Mouse (Mus musculus): ENCODE data around the gene Fkrp. TPM values are rescaled to one million over a fixed set of nuclear protein-coding genes. Genes with fewer than 3 reads are reported as not detected.

Fkrp gene
- polyA plus RNA-seq, 1 experiment from 2014 or later = 28.3 TPM

GRCm38 (mm10) chr7:16809739-16810138 is 6.8 kb downstream of the Fkrp start:
- Histone ChIP-seq H3K27me3 (ENCODE audit: low read depth, poor library complexity, severe bottlenecking) (peaks cover 50% of the 10 kb centered on the region), H3K4me1 (peaks cover 26% of the 10 kb centered on the region), H3K4me3 (no peak overlapping the region), H3K27ac (replicated peaks) (no peak overlapping the region), H3K36me3 (peaks cover 69% of the 10 kb centered on the region), H3K9me3 (replicated peaks) (no peaks in the 10 kb centered on the region; the same call in 1 of the 2 replicates)
- DNase-seq (ENCODE audit: low spot score) = peak; percentile 65
- WGBS = 35% methylated on average over 10 of the region's 10 CpGs

GRCm38 (mm10) chr7:16808647-16809046 is 7.9 kb downstream of the Fkrp start:
- Histone ChIP-seq H3K9me3 (replicated peaks) (no peaks in the 10 kb centered on the region; the same call in 1 of the 2 replicates), H3K27ac (replicated peaks) (no peak overlapping the region), H3K4me1 (peaks cover 20% of the 10 kb centered on the region), H3K4me3 (no peak overlapping the region), H3K27me3 (ENCODE audit: low read depth, poor library complexity, severe bottlenecking) (peaks cover 42% of the 10 kb centered on the region), H3K36me3 (peaks cover 58% of the 10 kb centered on the region)
- no peak for DNase-seq (ENCODE audit: low spot score)
- 88% methylated on average over 9 of the region's 9 CpGs for WGBS

- DNase-seq (ENCODE audit: low spot score) = no peak
- Histone ChIP-seq H3K36me3 (peaks cover 51% of the 10 kb centered on the region), H3K27ac (replicated peaks) (no peak overlapping the region), H3K9me3 (replicated peaks) (no peaks in the 10 kb centered on the region; the same call in 1 of the 2 replicates), H3K4me3 (no peak overlapping the region), H3K4me1 (peaks cover 20% of the 10 kb centered on the region), H3K27me3 (ENCODE audit: low read depth, poor library complexity, severe bottlenecking) (peaks cover 35% of the 10 kb centered on the region)
- 91% methylated on average over 9 of the region's 9 CpGs for WGBS
These were observed 8.6 kb downstream of the Fkrp start for GRCm38 (mm10) chr7:16807936-16808335.

GRCm38 (mm10) chr7:16804409-16805028 is 12.0 kb downstream of the Fkrp start:
- Histone ChIP-seq H3K27me3 (ENCODE audit: low read depth, poor library complexity, severe bottlenecking) (peaks cover 1% of the 10 kb centered on the region; the same call in 1 of the 2 replicates), H3K9me3 (replicated peaks) (no peaks in the 10 kb centered on the region; the same call in 1 of the 2 replicates), H3K27ac (replicated peaks) (no peak overlapping the region), H3K36me3 (peaks cover 34% of the 10 kb centered on the region), H3K4me3 (no peak overlapping the region), H3K4me1 (no peaks in the 10 kb centered on the region)
- WGBS = 36% methylated on average over 8 of the region's 8 CpGs
- DNase-seq (ENCODE audit: low spot score) = peak; percentile 26

GRCm38 (mm10) chr7:16794886-16795285 is 21.6 kb downstream of the Fkrp start:
- no peak overlapping the region for H3K4me3 ChIP-seq
- no peaks in the 10 kb centered on the region for H3K27me3 ChIP-seq (ENCODE audit: low read depth, poor library complexity, severe bottlenecking)
- WGBS = 95% methylated on average over 5 of the region's 5 CpGs
- no peak for DNase-seq (ENCODE audit: low spot score)
- no peaks in the 10 kb centered on the region for H3K9me3 ChIP-seq (replicated peaks)
- H3K4me1 ChIP-seq = no peaks in the 10 kb centered on the region
- no peak overlapping the region for H3K27ac ChIP-seq (replicated peaks)
- peaks cover 94% of the 10 kb centered on the region for H3K36me3 ChIP-seq

- Histone ChIP-seq H3K4me1 (no peaks in the 10 kb centered on the region), H3K27ac (replicated peaks) (no peak overlapping the region), H3K9me3 (replicated peaks) (no peaks in the 10 kb centered on the region), H3K27me3 (ENCODE audit: low read depth, poor library complexity, severe bottlenecking) (no peaks in the 10 kb centered on the region), H3K4me3 (no peak overlapping the region), H3K36me3 (peaks cover 97% of the 10 kb centered on the region)
- WGBS = 92% methylated on average over 19 of the region's 19 CpGs
- no peak for DNase-seq (ENCODE audit: low spot score)
These were observed 23.4 kb downstream of the Fkrp start for GRCm38 (mm10) chr7:16793010-16793725.

GRCm38 (mm10) chr7:16792316-16792715 is 24.2 kb downstream of the Fkrp start:
- H3K9me3 ChIP-seq (replicated peaks) = no peaks in the 10 kb centered on the region
- DNase-seq (ENCODE audit: low spot score) = no peak
- WGBS = 82% methylated on average over 5 of the region's 5 CpGs
- H3K27me3 ChIP-seq (ENCODE audit: low read depth, poor library complexity, severe bottlenecking) = no peaks in the 10 kb centered on the region
- no peak overlapping the region for H3K27ac ChIP-seq (replicated peaks)
- H3K36me3 ChIP-seq = peaks cover 97% of the 10 kb centered on the region
- H3K4me1 ChIP-seq = no peaks in the 10 kb centered on the region
- H3K4me3 ChIP-seq = no peak overlapping the region

- Histone ChIP-seq H3K27ac (replicated peaks) (no peak overlapping the region), H3K4me1 (peaks cover 46% of the 10 kb centered on the region), H3K27me3 (ENCODE audit: low read depth, poor library complexity, severe bottlenecking) (no peaks in the 10 kb centered on the region), H3K36me3 (peaks cover 57% of the 10 kb centered on the region), H3K9me3 (replicated peaks) (no peaks in the 10 kb centered on the region), H3K4me3 (no peak overlapping the region)
- 90% methylated on average over 8 of the region's 8 CpGs for WGBS
- no peak for DNase-seq (ENCODE audit: low spot score)
These were observed 30.9 kb downstream of the Fkrp start for GRCm38 (mm10) chr7:16785541-16786083.

- Histone ChIP-seq H3K27me3 (ENCODE audit: low read depth, poor library complexity, severe bottlenecking) (no peaks in the 10 kb centered on the region), H3K4me3 (peak overlapping the region; percentile 75), H3K9me3 (replicated peaks) (no peaks in the 10 kb centered on the region), H3K27ac (replicated peaks) (peak overlapping the region; percentile 52; the same call in 1 of the 2 replicates), H3K36me3 (peaks cover 46% of the 10 kb centered on the region), H3K4me1 (peaks cover 47% of the 10 kb centered on the region)
- 80% methylated on average over 10 of the region's 10 CpGs for WGBS
- no peak for DNase-seq (ENCODE audit: low spot score)
These were observed 32.0 kb downstream of the Fkrp start for GRCm38 (mm10) chr7:16784498-16784976.

- Histone ChIP-seq H3K4me3 (peak overlapping the region; percentile 75), H3K27ac (replicated peaks) (peak overlapping the region; percentile 85), H3K9me3 (replicated peaks) (no peaks in the 10 kb centered on the region), H3K4me1 (peaks cover 47% of the 10 kb centered on the region), H3K27me3 (ENCODE audit: low read depth, poor library complexity, severe bottlenecking) (no peaks in the 10 kb centered on the region), H3K36me3 (peaks cover 40% of the 10 kb centered on the region)
- 52% methylated on average over 17 of the region's 17 CpGs for WGBS
- DNase-seq (ENCODE audit: low spot score) = no peak
These were observed 32.6 kb downstream of the Fkrp start for GRCm38 (mm10) chr7:16783758-16784415.

- Histone ChIP-seq H3K4me3 (peak overlapping the region; percentile 75), H3K27me3 (ENCODE audit: low read depth, poor library complexity, severe bottlenecking) (no peaks in the 10 kb centered on the region), H3K9me3 (replicated peaks) (no peaks in the 10 kb centered on the region), H3K4me1 (peaks cover 47% of the 10 kb centered on the region), H3K27ac (replicated peaks) (peak overlapping the region; percentile 85), H3K36me3 (peaks cover 33% of the 10 kb centered on the region)
- DNase-seq (ENCODE audit: low spot score) = no peak
- WGBS = 12% methylated on average over 10 of the region's 10 CpGs
These were observed 33.3 kb downstream of the Fkrp start for GRCm38 (mm10) chr7:16783224-16783688.

GRCm38 (mm10) chr7:16782555-16783125 is 33.9 kb downstream of the Fkrp start:
- H3K9me3 ChIP-seq (replicated peaks) = no peaks in the 10 kb centered on the region
- peak overlapping the region; percentile 75 for H3K4me3 ChIP-seq
- WGBS = under 1% methylated on average over 11 of the region's 11 CpGs
- H3K27me3 ChIP-seq (ENCODE audit: low read depth, poor library complexity, severe bottlenecking) = no peaks in the 10 kb centered on the region
- H3K36me3 ChIP-seq = peaks cover 27% of the 10 kb centered on the region
- peak overlapping the region; percentile 85 for H3K27ac ChIP-seq (replicated peaks)
- peaks cover 47% of the 10 kb centered on the region for H3K4me1 ChIP-seq
- DNase-seq (ENCODE audit: low spot score) = peak; percentile 21
